9 mouse cellular contexts compared by ENCODE assay signal in the genomic region with DNA sequence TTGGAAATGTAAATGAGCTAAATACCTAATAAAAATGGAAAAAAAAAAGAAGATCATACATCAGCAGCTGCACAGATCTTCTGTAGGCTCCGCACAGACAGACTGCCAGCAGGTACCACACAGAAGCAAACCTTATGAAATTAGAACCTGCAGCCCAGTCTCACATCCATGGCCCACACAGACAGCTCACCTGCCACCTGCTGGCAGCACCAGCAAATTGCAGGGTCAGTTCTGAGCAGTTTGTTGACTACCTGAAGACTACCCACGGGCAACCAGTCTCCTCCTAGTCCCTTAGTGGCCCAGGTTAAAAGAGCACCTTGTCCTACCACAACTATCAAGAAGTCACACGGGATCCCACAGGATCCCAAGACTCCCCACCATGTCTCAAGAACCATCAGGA.
A peak's percentile ranks its signal among the peaks of the same experiment; 100 is the strongest.
DNase-seq lines count a peak whose midpoint lies in the region; ATAC-seq and TF ChIP-seq lines count a peak whose summit lies in the region.
"Had no signal": no experiment of that assay in that cellular context is flagged by ENCODE, and none has a peak within 500 bp of the region (broad histone marks: within the 10 kb centered on the region; RNA-seq: fewer than 3 reads in every experiment).

No protein-coding gene starts in this region.

- no peak for TF ChIP-seq POLR2A in cortical plate, adult 2 months (IDR thresholded peaks at IDR 0.05; ENCODE audit: extremely low read depth, insufficient read depth, low read length)

- H3K9me3 ChIP-seq in midbrain, embryonic 10.5 days (replicated peaks) = no peaks in the 10 kb centered on the region
- H3K9me3 ChIP-seq in midbrain, embryonic 15.5 days = no peaks in the 10 kb centered on the region

- H3K9ac ChIP-seq in midbrain, embryonic 15.5 days = no peak overlapping the region

- 64% methylated on average over 3 of the region's 3 CpGs for WGBS in midbrain, embryonic 10.5 days
- 79% methylated on average over 3 of the region's 3 CpGs for WGBS in midbrain, embryonic 15.5 days

- H3K4me3 ChIP-seq in midbrain, embryonic 10.5 days = no peak overlapping the region
- H3K4me3 ChIP-seq in midbrain, embryonic 15.5 days = no peak overlapping the region
- no peak overlapping the region for H3K4me3 ChIP-seq in cortical plate, adult 2 months (ENCODE audit: insufficient read depth, low read length)

- no peaks in the 10 kb centered on the region for H3K36me3 ChIP-seq in midbrain, embryonic 10.5 days
- no peaks in the 10 kb centered on the region for H3K36me3 ChIP-seq in midbrain, embryonic 15.5 days (replicated peaks)

- intact Hi-C loops in left cerebral cortex, postnatal 10 days (cut with DNase I) = no loop called here

- no peak overlapping the region for H3K27ac ChIP-seq in midbrain, embryonic 10.5 days (replicated peaks)
- no peak overlapping the region for H3K27ac ChIP-seq in midbrain, embryonic 15.5 days
- H3K27ac ChIP-seq in cortical plate, adult 2 months (ENCODE audit: insufficient read depth, low read length) = no peak overlapping the region
- H3K27ac ChIP-seq: macrophage had no signal

- no peak for ATAC-seq in midbrain, embryonic 15.5 days (replicated peaks)

- no peak overlapping the region for H3K4me2 ChIP-seq in midbrain, embryonic 15.5 days

- DNase-seq in frontal cortex, postnatal 36 days (ENCODE audit: low spot score in 2 of 2) = peak; percentile 13 to 41
- no peak for DNase-seq in frontal cortex, postnatal 25 days (ENCODE audit: low spot score in 2 of 2)
- peak; percentile 29 for DNase-seq in midbrain, embryonic 10.5 days (ENCODE audit: low spot score)
- peak; percentile 4 for DNase-seq in skeletal muscle tissue, adult 2 months (ENCODE audit: low read depth, low spot score)
- DNase-seq in left cerebral cortex, postnatal 10 days (ENCODE audit: extremely low spot score in 1 of 2, low spot score in 2 of 2) = no peak
- no peak for DNase-seq in spleen, postnatal 4 days (ENCODE audit: low spot score in 2 of 2)

- H3K4me1 ChIP-seq in midbrain, embryonic 10.5 days = peaks cover 26% of the 10 kb centered on the region
- peaks cover 24% of the 10 kb centered on the region; the same call in 1 of the 2 replicates for H3K4me1 ChIP-seq in midbrain, embryonic 15.5 days
- H3K4me1 ChIP-seq in cortical plate, adult 2 months (ENCODE audit: control insufficient read depth, insufficient read depth, low read length) = peaks cover 4% of the 10 kb centered on the region

- TF ChIP-seq CTCF in cortical plate, adult 2 months (IDR thresholded peaks at IDR 0.05; ENCODE audit: extremely low read depth, insufficient read depth, low read length) = peak; percentile 63

- no peaks in the 10 kb centered on the region for H3K27me3 ChIP-seq in midbrain, embryonic 10.5 days (ENCODE audit: low read depth, poor library complexity, severe bottlenecking)
- H3K27me3 ChIP-seq in midbrain, embryonic 15.5 days (replicated peaks) = no peaks in the 10 kb centered on the region

Comparison
In these comparisons a context has a peak if more than half of its experiments do, and no peak if none do; other contexts are left out.
1. DNase-seq: peak in frontal cortex, postnatal 36 days (2 of 2), midbrain, embryonic 10.5 days (single experiment) and skeletal muscle tissue, adult 2 months (single experiment); none in frontal cortex, postnatal 25 days (0 of 2), left cerebral cortex, postnatal 10 days (0 of 2) and spleen, postnatal 4 days (0 of 2).